Mouse (Mus musculus) left cerebral cortex, postnatal 36 days (tissue): ENCODE measurements around the gene Nckap5. TPM values are rescaled to one million over a fixed set of nuclear protein-coding genes. Genes with fewer than 3 reads are reported as not detected.

Source experiments
- DNase-seq, 2 experiments: peaks; one replicate each; pipeline ENCODE4 v3.0.0; 2021 to 2022; ENCODE audit warnings: low spot score in 2 of 2, mixed read lengths in 1 of 2
- intact Hi-C: fragments of 180-260 bp; cut with DNase I; formaldehyde crosslinking; loops from one replicate; pipeline ENCODE4 v1.15.1; 2025
- total RNA-seq, 2 experiments: library from RNA; stranded (reverse); gene quantifications; 2 replicates each; pipeline ENCODE4 v1.2.3; 2021

The Nckap5 gene
- total RNA-seq, 2 experiments from 2014 or later, result 4.3 to 8.5 TPM

DNA sequence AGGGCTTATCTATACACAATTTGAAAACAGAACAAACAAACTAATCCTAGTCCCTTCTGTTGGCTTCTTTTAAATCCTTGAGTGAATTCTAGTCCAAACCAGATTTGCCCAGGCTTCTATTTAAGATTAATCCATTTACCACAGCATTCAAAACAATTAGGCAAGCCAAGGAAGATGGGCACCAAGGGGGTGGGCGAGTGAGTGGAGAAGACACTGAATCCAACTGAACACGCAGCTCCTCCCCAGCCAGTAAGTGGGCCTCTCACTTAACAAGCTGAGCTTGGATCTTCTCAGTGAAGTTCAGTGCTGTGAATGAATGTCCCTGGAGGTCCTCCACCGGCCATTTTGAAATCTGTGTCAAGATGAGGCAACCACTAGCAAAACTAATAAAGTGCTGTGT, 239.7 kb downstream of the Nckap5 start:
- intact Hi-C loops, result no loop called here
- no peak for DNase-seq

DNA sequence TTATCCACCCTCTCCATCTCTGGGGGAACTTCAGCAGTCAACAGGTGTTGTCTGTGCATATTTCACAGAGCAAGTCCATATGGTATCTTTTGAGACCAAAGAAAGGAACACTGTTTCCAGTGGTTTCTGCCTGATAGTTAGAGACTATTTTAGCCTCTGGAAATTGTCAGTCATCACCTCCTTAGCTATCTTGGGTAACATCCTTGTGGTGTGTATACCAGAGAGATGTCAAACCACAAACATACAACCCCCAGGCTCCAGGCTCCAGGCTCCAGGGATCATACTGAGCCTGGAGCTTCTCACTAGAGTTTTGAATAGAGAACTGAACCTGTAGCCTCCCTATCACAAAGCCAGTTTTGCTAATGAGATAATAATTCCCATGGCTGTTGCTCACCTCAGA, 252.4 kb downstream of the Nckap5 start:
- intact Hi-C loops, result no loop called here
- no peak for DNase-seq

DNA sequence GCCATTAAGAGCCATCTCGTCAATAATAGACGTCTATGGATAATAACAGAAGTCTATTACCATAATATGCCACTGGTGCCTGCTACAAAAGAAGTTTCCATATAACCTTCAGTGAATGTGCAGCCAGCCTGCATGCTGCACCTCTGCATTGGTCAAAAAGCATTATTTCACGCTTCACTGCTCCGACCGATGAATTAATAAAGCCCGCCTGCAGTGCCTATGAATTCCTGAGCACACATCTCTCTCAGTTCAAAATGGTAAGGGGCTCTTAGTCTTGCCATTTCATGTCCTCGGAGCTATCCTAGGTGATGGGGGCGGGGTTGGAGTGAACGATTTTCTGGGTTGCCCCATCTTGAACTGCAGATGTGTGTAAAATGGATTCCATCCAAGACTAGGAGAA, 256.3 kb downstream of the Nckap5 start:
- DNase-seq, result no peak
- intact Hi-C loops, result no loop called here

DNA sequence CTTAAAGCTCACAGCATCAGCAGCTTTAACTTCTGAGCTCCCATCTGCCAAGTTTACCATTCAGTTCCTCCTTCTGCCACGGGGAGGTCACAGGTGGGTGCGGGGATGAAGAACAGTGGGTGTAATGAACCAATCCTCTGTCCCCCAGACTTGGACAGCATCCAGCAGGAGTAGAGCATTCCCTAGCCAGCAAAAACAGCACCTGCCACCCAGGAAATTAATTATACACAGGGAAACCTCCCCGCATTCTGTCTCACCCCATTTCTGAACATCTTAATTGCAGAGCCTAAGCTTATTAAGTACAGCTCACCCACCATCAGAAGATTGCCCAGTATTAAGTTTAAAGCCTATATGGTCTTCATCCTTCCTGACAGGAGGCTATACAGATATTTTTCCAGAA, 256.9 kb downstream of the Nckap5 start:
- intact Hi-C loops, result no loop called here
- DNase-seq, result no peak

DNA sequence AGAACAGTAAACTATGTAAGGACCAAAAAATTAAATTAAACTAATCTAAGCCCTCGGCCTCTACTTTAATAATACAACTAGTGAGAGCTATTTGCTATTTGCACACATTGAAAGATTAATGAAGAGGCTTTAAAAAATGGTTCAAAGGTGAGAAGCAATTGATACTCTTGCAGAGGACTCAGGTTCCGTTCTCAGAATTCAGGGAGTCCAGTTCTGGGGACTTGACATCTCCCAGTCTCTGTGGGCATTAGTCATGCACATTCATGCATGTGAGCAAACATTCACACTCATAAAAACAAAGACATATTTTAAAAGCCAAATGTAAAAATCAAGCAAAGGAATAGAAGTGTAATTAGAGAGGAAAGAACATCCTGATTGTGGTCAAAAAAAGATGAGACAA, 257.5 kb downstream of the Nckap5 start:
- DNase-seq, result no peak
- intact Hi-C loops, result no loop called here

DNA sequence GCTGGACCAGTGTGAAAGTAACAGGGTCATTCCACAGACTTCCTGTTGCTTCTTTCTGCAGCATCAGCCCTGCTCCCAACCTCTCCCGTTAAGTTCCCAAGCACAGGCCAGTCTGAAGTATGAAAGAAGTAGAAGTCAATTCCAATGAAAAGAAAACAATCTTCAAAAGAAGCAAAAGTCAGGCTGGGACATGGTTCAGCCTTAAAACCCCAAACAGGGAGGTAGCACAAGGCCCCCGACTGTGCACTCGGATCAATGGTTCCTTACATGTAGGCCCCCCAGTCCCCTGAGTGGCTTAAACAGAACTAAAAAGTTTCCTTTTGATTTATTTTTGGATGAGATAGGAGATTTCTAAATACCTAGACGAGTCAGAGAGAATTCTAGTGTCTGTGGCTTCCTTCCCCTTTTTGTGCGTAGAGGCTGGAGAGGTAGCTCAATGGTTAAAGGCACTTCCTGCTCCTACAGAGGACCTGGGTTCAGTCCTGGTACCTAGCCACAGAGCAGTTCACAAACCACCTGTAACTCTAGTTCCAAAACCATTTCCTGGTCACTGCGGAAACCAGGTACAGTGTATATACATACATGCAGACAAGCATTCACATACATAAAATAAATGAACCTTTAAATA, 260.9 kb downstream of the Nckap5 start:
- no peak for DNase-seq
- intact Hi-C loops, result no loop called here

DNA sequence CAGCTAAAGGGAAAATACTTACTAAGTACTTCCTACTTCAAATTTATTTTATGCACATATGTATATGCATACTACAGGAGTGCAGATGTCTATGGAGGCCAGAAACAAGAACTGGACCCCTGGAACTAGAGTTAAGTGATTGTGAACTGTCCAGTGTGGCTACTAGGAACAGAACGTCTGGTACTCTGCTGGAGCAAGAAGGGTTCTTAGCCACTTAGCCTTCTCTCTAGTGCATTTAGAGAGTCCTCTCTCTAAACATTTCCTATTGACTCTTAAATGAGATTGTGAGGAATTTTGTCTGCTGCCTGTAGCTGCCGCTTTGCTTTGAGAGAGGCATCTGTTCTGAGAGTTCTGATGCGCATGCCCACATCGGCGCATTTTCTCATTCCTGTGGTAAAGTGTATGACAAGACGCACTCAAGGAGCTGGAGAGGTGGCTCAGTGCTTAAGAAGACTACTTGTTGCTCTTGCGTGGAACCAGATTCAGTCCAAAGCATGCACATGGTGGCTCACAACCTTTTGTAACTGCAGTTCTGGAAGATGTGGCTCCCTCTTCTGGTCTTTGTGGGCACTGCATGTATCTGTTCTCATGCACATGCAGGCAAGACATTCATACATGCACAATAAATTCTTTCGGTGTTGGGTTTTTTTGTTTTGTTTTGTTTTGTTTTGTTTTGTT, 261.9 kb downstream of the Nckap5 start:
- no peak for DNase-seq
- intact Hi-C loops, result no loop called here

DNA sequence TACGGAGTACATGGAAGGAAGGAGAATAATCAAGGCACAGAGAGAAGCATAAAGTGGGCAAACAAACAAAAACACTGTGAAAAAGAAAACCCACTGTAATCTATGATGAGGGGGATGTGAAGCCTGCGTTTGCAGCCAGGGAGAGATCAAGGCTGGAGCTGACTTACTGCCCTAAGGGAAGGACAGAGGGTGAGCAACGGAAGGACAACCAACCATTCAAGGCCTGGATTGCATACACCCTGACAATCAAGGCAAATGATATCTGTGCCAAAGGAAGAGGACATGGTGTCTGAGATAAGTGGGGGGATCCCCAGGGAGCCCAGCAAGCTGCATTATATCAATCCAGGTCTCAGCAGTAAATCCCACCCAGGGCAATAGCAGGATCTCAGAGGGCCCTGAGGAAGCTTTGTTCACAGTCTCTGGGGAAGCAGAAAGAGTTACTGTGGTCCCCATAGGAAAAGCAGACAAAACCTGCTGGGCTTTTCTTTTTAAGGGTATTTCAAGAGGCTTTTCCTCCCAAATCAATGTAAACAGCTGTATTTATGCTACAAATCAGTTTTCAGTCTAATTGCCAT, 265.4 kb downstream of the Nckap5 start:
- DNase-seq, result no peak
- intact Hi-C loops, result no loop called here

DNA sequence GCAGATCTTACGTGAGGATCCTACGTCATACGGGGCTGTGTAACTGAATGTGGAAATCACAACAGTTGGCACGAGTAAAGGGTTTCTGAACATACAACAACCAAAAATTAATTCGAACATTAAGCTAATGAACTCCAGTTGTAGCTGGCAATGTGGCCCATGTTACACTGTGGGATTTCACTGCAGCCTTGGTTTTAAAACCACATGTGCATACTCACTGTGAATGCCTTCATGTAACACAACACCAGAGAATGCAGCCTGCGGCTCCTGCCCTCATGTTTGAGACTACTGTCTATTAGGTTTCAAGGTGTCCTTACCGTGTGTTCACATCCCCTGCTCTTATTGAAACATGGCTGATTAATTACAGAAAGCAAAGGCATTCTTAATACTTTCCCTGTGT, 269.7 kb downstream of the Nckap5 start:
- intact Hi-C loops, result no loop called here
- DNase-seq, result no peak

DNA sequence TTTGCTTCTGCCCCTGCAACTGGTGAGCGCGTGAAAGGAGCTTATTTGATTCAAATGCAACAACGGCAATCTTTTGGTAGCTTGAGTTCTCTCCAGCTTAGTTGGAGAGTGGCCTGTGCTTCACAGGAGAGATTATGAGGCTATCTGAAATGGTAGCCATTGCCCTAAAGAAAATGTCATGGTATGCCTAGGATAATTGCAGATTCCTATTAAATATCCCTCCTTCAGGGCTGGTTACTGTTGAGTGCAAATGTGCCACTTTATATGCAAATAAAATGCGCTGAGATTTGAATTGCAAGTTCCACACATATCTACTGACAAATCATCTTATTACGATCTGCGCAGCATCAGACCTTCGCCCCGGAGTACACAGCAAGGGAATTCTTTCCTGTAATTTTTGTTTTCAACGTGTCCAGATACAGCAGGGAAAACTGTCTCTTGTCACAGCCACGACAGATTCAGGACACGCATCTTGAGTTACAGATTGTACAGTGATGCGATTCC, 272.8 kb downstream of the Nckap5 start:
- DNase-seq, result no peak
- intact Hi-C loops, result no loop called here

DNA sequence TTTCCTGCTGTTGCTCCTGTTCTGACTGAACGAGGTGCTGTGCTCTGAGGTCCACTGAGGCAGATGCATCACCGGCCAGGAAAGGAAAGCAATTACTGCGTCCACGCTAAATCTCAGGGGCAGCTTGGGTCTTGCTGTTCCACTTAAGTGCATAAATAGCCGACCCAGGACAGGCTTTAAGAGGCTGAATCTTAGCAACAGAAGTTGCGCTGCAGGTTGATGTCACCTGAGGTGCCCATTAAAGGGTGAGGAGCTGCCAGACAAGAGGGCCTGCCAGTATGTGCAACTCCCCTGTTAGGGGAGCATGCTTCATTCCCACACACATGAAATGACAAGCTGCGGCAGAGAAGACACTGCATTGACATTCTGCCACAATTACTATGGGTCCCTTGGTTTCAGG, 282.6 kb downstream of the Nckap5 start:
- DNase-seq, result no peak
- intact Hi-C loops, result no loop called here

DNA sequence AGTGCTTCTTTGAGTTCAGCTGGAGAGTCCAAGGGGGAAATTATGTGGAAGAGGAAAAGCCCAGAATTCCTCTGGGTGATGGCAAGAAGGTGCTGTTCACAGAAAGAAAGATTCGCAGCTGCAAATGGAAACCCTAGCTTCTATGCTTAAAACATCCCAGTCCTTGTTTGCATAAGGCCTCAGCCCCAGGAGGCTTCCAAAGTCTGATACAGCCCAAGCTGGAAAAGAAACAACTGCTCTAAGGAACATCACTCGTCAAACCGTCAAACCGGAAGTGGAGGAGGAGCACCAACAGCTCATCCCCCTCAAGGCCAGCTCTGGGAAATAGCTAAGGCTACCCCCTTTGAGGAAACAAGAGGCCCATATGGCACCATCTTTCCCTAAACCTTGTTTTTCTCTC, 286.1 kb downstream of the Nckap5 start:
- intact Hi-C loops, result no loop called here
- no peak for DNase-seq

DNA sequence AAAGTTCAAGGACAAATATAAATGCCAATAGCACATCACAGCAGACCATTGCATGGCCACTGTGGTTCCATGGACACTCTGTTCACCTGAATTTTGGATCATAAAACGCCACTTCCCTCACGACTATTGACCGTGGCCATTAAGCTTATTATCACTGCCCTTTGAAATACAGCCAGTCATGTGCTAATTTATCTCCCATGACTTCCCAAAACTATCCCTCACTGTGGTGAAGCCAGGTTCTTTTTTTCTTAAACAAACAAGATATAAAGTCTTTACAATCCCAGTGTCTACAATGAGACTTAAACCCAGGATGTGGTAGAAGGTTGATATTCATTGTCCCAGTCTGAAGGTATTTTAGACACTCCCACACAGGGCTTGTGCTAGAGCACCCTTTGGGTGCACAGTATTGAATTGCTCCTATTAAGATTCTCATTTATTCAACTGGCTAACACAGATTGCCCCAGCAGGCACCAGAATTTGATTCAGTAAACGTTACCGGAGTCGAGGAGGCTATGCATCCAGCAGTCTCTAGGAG, 293.3 kb downstream of the Nckap5 start:
- DNase-seq, result no peak
- intact Hi-C loops, result loop anchor here (10.0 kb wide), 1 partner anchor 298 kb away; the partner anchor contains the start of gene Nckap5

DNA sequence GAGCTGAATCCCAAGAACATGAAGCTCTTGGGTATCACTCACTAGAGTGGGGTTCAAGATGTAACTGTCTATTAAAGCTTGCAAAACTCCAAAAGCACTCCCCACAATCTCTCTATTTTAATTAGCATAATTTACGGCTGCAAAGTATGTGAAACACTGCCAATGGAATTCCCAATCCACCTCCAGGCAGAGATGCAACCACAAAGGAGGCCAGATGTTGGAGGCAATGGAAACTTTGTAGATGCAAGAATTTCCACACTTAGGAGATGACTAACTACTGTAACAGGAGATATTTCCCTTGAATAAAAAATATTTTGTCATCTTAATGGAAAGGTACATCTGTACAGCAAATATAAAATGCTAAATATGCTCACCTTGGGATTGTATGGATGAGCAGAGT, 295.1 kb downstream of the Nckap5 start:
- intact Hi-C loops, result loop anchor here (10.0 kb wide), 1 partner anchor 299 kb away; the partner anchor contains the start of gene Nckap5
- DNase-seq, result no peak

DNA sequence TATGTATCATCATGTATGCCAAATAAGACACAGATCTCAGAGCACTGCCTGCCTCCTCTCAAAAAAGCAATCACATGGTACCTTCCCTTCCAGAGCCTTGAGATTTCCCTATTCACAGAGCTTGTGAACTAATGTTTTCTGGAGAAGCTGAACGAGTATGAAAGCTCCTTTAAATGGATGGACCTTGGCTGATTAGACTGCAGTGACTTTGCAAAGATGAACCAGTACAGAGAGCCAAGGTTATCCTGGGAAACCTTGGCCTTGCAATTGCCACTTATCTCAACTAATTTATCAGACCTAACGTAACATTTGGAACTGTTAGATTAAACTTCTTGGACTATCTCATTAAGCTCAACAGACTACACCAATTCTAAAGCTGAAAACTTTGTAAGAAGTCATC, 296.6 kb downstream of the Nckap5 start:
- no peak for DNase-seq
- intact Hi-C loops, result loop anchor here (10.0 kb wide), 1 partner anchor 301 kb away; the partner anchor contains the start of gene Nckap5

DNA sequence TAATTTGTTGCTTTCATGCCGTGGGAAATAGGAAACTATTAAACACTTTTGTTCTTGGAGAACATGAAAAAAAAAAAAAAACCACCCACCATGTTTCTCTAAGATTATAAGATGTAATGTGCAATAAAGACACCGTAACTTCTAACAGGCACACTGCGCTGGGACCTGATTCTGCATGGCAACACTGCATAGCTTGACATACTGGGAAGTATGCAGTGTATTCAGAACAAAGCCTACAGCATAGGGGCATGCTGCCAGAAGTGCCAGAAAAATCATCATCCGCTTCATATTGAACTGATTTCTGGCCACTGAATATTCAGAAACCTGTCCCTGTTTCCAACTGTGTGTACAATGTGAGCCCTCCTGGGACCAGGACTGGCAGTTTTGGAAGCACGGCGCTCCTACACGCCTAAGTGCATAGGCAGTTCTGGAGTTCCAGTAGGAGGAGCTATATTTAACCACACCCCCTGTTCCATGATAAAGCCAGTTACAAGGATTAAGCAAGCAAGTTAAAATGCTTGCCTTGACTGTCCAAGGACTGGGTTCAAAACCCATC, 302.5 kb downstream of the Nckap5 start:
- intact Hi-C loops, result no loop called here
- DNase-seq, result no peak

DNA sequence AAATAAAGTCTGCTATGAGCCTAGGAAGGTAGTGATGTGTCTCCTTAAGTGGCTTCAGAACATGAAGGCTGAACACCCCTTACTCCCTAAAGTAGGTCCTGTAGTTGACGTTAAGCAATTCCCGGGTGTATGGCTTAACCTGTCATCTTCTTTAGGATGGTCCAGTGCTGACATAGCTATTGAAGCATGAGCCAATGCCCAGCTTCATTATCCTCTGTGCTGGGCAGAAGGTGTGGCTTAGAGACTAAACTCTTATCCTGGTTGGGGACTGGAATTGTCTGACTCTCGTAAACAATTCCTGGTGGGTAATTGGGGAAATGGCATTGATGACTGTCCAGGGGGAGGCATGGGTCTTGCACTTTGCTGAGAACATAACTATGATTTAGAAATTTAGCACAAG, 312.5 kb downstream of the Nckap5 start:
- DNase-seq, result no peak
- intact Hi-C loops, result no loop called here

DNA sequence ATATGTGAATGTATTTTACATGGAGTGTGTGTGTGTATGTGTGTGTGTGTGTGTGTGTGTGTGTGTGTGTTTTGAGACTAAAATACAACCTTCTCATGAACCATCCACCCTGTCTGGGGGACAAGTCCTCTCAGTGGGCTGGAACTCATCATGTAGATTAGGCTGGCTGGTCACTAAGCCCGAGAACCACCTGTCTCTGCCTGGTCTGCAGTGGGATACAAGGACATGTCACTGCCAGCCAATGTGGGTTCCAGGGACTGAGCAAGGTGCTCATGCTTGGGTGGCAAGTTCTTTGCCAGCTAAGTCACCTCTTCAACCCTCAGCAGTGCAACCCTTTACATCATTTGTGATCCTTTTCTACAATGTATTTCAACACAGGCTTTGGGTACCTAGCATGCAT, 313.2 kb downstream of the Nckap5 start:
- DNase-seq, result no peak
- intact Hi-C loops, result no loop called here

DNA sequence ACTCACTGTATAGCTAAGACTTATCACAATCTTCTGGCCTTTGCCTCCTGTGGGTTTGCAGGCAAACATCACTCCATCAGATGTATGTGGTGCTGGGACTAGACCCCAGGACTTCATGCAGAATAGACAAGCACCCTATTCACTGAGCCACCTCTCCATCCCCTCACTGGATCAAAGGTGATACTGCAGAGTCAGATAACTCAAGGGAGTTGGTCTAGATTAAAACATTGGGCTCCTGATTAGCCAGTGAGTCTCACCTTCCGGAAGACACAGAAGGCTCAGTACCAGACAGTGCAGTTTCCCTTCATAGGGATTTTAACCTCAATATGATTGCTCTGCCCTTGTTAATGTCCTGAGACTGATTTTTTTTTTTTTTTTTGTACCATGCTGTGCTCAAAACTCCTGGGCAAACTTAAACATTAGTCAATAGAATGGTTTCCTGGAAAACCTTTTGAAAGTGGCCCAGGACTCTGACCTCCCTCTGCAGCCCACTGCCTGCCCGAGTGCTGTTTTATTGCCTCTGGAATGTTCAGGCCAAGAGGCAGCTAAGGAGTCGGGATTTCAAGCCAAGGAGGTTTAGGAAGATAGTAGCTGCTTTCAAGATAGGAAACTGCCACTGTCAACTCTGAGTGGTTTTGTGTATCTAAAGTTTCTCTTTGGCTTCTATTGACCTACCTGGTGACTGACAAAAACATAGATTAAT, 315.4 kb downstream of the Nckap5 start:
- intact Hi-C loops, result no loop called here
- DNase-seq, result no peak
